Mouse (Mus musculus) heart, adult 2 months (tissue): ENCODE data around the gene Pdcl3. TPM values are rescaled to one million over a fixed set of nuclear protein-coding genes. Genes with fewer than 3 reads are reported as not detected.

ENCODE experiments used
- DNase-seq, 2 experiments: peaks; one replicate each; pipeline ENCODE4 v3.0.0; 2021
- H3K27ac ChIP-seq: fragments of 200-600 bp; 2 replicates; pipeline ENCODE4 v1.8.1; 2022
- H3K27me3 ChIP-seq: fragments of 200-500 bp; 2 replicates; pipeline ENCODE4 v1.6.1; 2012; ENCODE audit warnings: mild to moderate bottlenecking, low read length, inconsistent platforms, mixed read lengths; ENCODE audit not compliant: control insufficient read depth, insufficient read depth
- H3K36me3 ChIP-seq: fragments of 200-500 bp; 2 replicates; pipeline ENCODE4 v1.6.1; 2012; ENCODE audit warnings: low read length, inconsistent platforms; ENCODE audit not compliant: control insufficient read depth, insufficient read depth
- H3K4me1 ChIP-seq: fragments of 200-500 bp; 2 replicates; pipeline ENCODE4 v1.6.1; 2011; ENCODE audit warnings: low read length; ENCODE audit not compliant: control insufficient read depth, insufficient read depth
- H3K4me3 ChIP-seq: fragments of 200-600 bp; 2 replicates; pipeline ENCODE4 v1.8.1; 2022
- H3K79me2 ChIP-seq: fragments of 200-500 bp; replicated peaks from 2 replicates; pipeline ENCODE4 v1.6.1; 2012; ENCODE audit warnings: mild to moderate bottlenecking, inconsistent platforms, low read length, moderate library complexity, mixed read lengths; ENCODE audit not compliant: control insufficient read depth, insufficient read depth
- H3K9ac ChIP-seq: fragments of 200-500 bp; 2 replicates; pipeline ENCODE4 v1.6.1; 2012; ENCODE audit warnings: low read depth, mild to moderate bottlenecking, control low read depth, inconsistent platforms, low read length, mixed read lengths
- CTCF ChIP-seq: fragments of 200-600 bp; IDR thresholded peaks from 2 replicates; pipeline ENCODE4 v1.8.1; 2022; ENCODE audit warnings: antibody characterized with exemption, mild to moderate bottlenecking, moderate library complexity
- EP300 ChIP-seq: fragments of 200-500 bp; IDR thresholded peaks from 2 replicates; pipeline ENCODE4 v1.6.1; 2011; ENCODE audit warnings: low read depth, low read length, control low read depth; ENCODE audit not compliant: insufficient read depth
- POLR2A ChIP-seq: fragments of 200-500 bp; IDR thresholded peaks from 2 replicates; pipeline ENCODE4 v1.6.1; 2011; ENCODE audit warnings: mild to moderate bottlenecking, low read depth, low read length, control low read depth; ENCODE audit not compliant: insufficient read depth
- WGBS: fragments of 180-500 bp; shearing (Covaris S2); methylation state at CpG from one replicate; pipeline ENCODE4 v1.1.7; 2018; 5-methylcytosine and 5-hydroxymethylcytosine counted together
- intact Hi-C: fragments of 180-260 bp; cut with DNase I; formaldehyde crosslinking; loops from one replicate; pipeline ENCODE4 v1.15.1; 2025
- polyA plus RNA-seq: library from polyadenylated mRNA; depleted of rRNA; stranded (reverse); fragments of >200 nt; gene quantifications from 2 replicates; pipeline ENCODE4 v1.2.3, GENCODE M21; 2012
- total RNA-seq, 2 experiments: library from RNA; stranded (reverse); gene quantifications; 2 replicates each; pipeline ENCODE4 v1.2.3; 2021

The Pdcl3 gene
- total and polyA plus RNA-seq, 3 experiments: 33.4 to 78.3 (median 68.3) TPM

GRCm38 (mm10) chr1:38971712-38972111, 13.7 kb upstream of the Pdcl3 start:
- Histone ChIP-seq H3K79me2 (no peaks in the 10 kb centered on the region), H3K27me3 (no peaks in the 10 kb centered on the region), H3K9ac (no peak overlapping the region), H3K4me1 (no peaks in the 10 kb centered on the region), H3K36me3 (no peaks in the 10 kb centered on the region), H3K4me3 (no peak overlapping the region), H3K27ac (no peak overlapping the region)
- DNase-seq: no peak
- WGBS: 65% methylated on average over 3 of the region's 3 CpGs
- no peak for TF ChIP-seq POLR2A
- no peak for TF ChIP-seq EP300
- no peak for TF ChIP-seq CTCF
- intact Hi-C loops: no loop called here

GRCm38 (mm10) chr1:38972986-38973592, 12.3 kb upstream of the Pdcl3 start:
- no peaks in the 10 kb centered on the region for H3K79me2 ChIP-seq
- no peaks in the 10 kb centered on the region for H3K36me3 ChIP-seq
- no peaks in the 10 kb centered on the region for H3K27me3 ChIP-seq
- H3K4me3 ChIP-seq: no peak overlapping the region
- intact Hi-C loops: no loop called here
- no peak overlapping the region for H3K27ac ChIP-seq
- no peak for TF ChIP-seq POLR2A
- no peak overlapping the region for H3K9ac ChIP-seq
- DNase-seq: no peak
- WGBS: 82% methylated on average over 9 of the region's 9 CpGs
- no peaks in the 10 kb centered on the region for H3K4me1 ChIP-seq

GRCm38 (mm10) chr1:38979953-38980352, 5.5 kb upstream of the Pdcl3 start:
- H3K27ac ChIP-seq: no peak overlapping the region
- 50% methylated on average over 7 of the region's 7 CpGs for WGBS
- TF ChIP-seq CTCF (no peak), EP300 (no peak), POLR2A (no peak)
- H3K4me1 ChIP-seq: no peaks in the 10 kb centered on the region
- DNase-seq: no peak
- H3K36me3 ChIP-seq: no peaks in the 10 kb centered on the region
- no peak overlapping the region for H3K4me3 ChIP-seq
- intact Hi-C loops: no loop called here
- no peaks in the 10 kb centered on the region for H3K79me2 ChIP-seq
- no peak overlapping the region for H3K9ac ChIP-seq
- H3K27me3 ChIP-seq: no peaks in the 10 kb centered on the region

GRCm38 (mm10) chr1:38983870-38984269, 1.5 kb upstream of the Pdcl3 start:
- TF ChIP-seq POLR2A (no peak), CTCF (no peak), EP300 (no peak)
- Histone ChIP-seq H3K27ac (no peak overlapping the region), H3K27me3 (no peaks in the 10 kb centered on the region), H3K79me2 (no peaks in the 10 kb centered on the region), H3K4me1 (peaks cover 4% of the 10 kb centered on the region), H3K4me3 (no peak overlapping the region), H3K36me3 (no peaks in the 10 kb centered on the region), H3K9ac (no peak overlapping the region)
- intact Hi-C loops: no loop called here
- DNase-seq: no peak
- WGBS: 35% methylated on average over 2 of the region's 2 CpGs

- peak; percentile 81 for TF ChIP-seq POLR2A
- no peak for TF ChIP-seq CTCF
- TF ChIP-seq EP300: 0 out of 2 replicates have a peak, but pooled peaks have one; percentile 50
- peak overlapping the region; percentile 93 for H3K27ac ChIP-seq
- H3K79me2 ChIP-seq: no peaks in the 10 kb centered on the region
- DNase-seq: peak; percentile 98 to 99
- 6% methylated on average over 38 of the region's 38 CpGs for WGBS
- no peaks in the 10 kb centered on the region for H3K27me3 ChIP-seq
- peak overlapping the region; percentile 87 for H3K9ac ChIP-seq
- peak overlapping the region; percentile 86 for H3K4me3 ChIP-seq
- H3K4me1 ChIP-seq: peaks cover 8% of the 10 kb centered on the region
- intact Hi-C loops: loop anchor here (2.0 to 5.0 kb wide), 2 partner anchors 492 to 545 kb away; partner anchors contain the start of genes Cnot11 and Tbc1d8
- no peaks in the 10 kb centered on the region for H3K36me3 ChIP-seq
Measured at GRCm38 (mm10) chr1:38987080-38987864, 1.9 kb downstream of the Pdcl3 start.

GRCm38 (mm10) chr1:38987865-38988211, 2.4 kb downstream of the Pdcl3 start:
- TF ChIP-seq EP300: no peak
- intact Hi-C loops: loop anchor here (2.0 to 5.0 kb wide), 2 partner anchors 491 to 544 kb away; partner anchors contain the start of genes Cnot11 and Tbc1d8
- H3K79me2 ChIP-seq: no peaks in the 10 kb centered on the region

More at GRCm38 (mm10) chr1:38987865-38988211, 2.4 kb downstream of the Pdcl3 start:
- Histone ChIP-seq H3K4me1 (peaks cover 8% of the 10 kb centered on the region), H3K4me3 (peak overlapping the region; percentile 86), H3K36me3 (no peaks in the 10 kb centered on the region), H3K27me3 (no peaks in the 10 kb centered on the region), H3K9ac (peak overlapping the region; percentile 87), H3K27ac (peak overlapping the region; percentile 93)
- no peak for DNase-seq
- 0% methylated on average over 22 of the region's 25 CpGs for WGBS
